Mouse (Mus musculus) liver, embryonic 14.5 days (tissue): Measurements from ENCODE around the gene Ak6.

Experiments used
- CTCF ChIP-seq: IDR thresholded peaks from 2 replicates; pipeline ENCODE4 v1.5.1; 2016; ENCODE audit warnings: antibody characterized with exemption, low read depth, control low read depth
- EP300 ChIP-seq: IDR thresholded peaks from 2 replicates; pipeline ENCODE4 v1.6.1; 2016; ENCODE audit warnings: antibody characterized with exemption, low read depth

GRCm38 (mm10) chr13:100602239-100602902, 48.4 kb upstream of the Ak6 start:
- TF ChIP-seq CTCF (no peak), EP300 (no peak)
